16 mouse cellular contexts compared by ENCODE assay signal in genomic region chr12:109694046-109694445, GRCm38 (mm10).
"Had no signal": no experiment of that assay in that cellular context is flagged by ENCODE, and none has a peak within 500 bp of the region (broad histone marks: within the 10 kb centered on the region; RNA-seq: fewer than 3 reads in every experiment).

No protein-coding gene starts in this region.

- H3K9ac ChIP-seq: liver, embryonic 13.5 days; midbrain, embryonic 12.5 days; midbrain, embryonic 15.5 days; neural tube, embryonic 13.5 days had no signal

- DNase-seq: kidney, postnatal 10 days; kidney, postnatal 36 days; layer of hippocampus, postnatal 36 days; liver, embryonic 13.5 days; lung, adult 2 months; retina, postnatal 1 day; right cerebral cortex, postnatal 25 days; spleen, adult 18-20 months; thymus, adult 18-20 months; thymus, postnatal 36 days had no signal

- H3K27ac ChIP-seq: left cerebral cortex, adult 2 months; liver, embryonic 13.5 days; macrophage; midbrain, embryonic 12.5 days; midbrain, embryonic 15.5 days; neural tube, embryonic 13.5 days had no signal

- H3K9me3 ChIP-seq: liver, embryonic 13.5 days; midbrain, embryonic 12.5 days; midbrain, embryonic 15.5 days; neural tube, embryonic 13.5 days had no signal

- ATAC-seq: midbrain, embryonic 15.5 days had no signal

- H3K4me3 ChIP-seq: left cerebral cortex, adult 2 months; liver, embryonic 13.5 days; midbrain, embryonic 12.5 days; midbrain, embryonic 15.5 days; myocyte; neural tube, embryonic 13.5 days had no signal

- H3K4me2 ChIP-seq: liver, embryonic 13.5 days; midbrain, embryonic 12.5 days; midbrain, embryonic 15.5 days; neural tube, embryonic 13.5 days had no signal

- H3K4me1 ChIP-seq: liver, embryonic 13.5 days; midbrain, embryonic 12.5 days; midbrain, embryonic 15.5 days; neural tube, embryonic 13.5 days had no signal

- H3K27me3 ChIP-seq: liver, embryonic 13.5 days; midbrain, embryonic 12.5 days; midbrain, embryonic 15.5 days; neural tube, embryonic 13.5 days had no signal
